Mouse (Mus musculus): ENCODE data around the gene Trabd. TPM values are rescaled to one million over a fixed set of nuclear protein-coding genes. Genes with fewer than 3 reads are reported as not detected.
A peak's percentile ranks its signal among the peaks of the same experiment; 100 is the strongest.

The Trabd gene
- polyA plus RNA-seq, 1 experiment from 2014 or later: 39.6 TPM

- WGBS: 98% methylated on average over 2 of the region's 2 CpGs
- ATAC-seq (ENCODE audit: low read depth): no peak
- Histone ChIP-seq H3K9me3 (no peaks in the 10 kb centered on the region), H3K27ac (replicated peaks) (no peak overlapping the region), H3K27me3 (no peaks in the 10 kb centered on the region), H3K9ac (no peak overlapping the region), H3K4me2 (no peak overlapping the region), H3K36me3 (peaks cover 68% of the 10 kb centered on the region), H3K4me1 (replicated peaks) (peaks cover 13% of the 10 kb centered on the region), H3K4me3 (no peak overlapping the region)
Observed at GRCm38 (mm10) chr15:89084826-89085225, 9.9 kb downstream of the Trabd start.

- peaks cover 24% of the 10 kb centered on the region for H3K4me1 ChIP-seq (replicated peaks)
- peak within 1 kb of the TSS; percentile 98 for H3K9ac ChIP-seq
- H3K4me2 ChIP-seq: peak within 1 kb of the TSS; percentile 88
- H3K27ac ChIP-seq (replicated peaks): peak within 1 kb of the TSS; percentile 82
- no peaks in the 10 kb centered on the region for H3K27me3 ChIP-seq
- peak; percentile 91 for ATAC-seq (ENCODE audit: low read depth)
- 3% methylated on average over 38 of the region's 38 CpGs for WGBS
- H3K4me3 ChIP-seq: peak within 1 kb of the TSS; percentile 97
- H3K9me3 ChIP-seq: no peaks in the 10 kb centered on the region
- H3K36me3 ChIP-seq: peaks cover 62% of the 10 kb centered on the region
Observed at GRCm38 (mm10) chr15:89088607-89089247, 13.8 kb downstream of the Trabd start, which contains the start of gene Selenoo. Gene Selenoo (plus strand): TSS chr15:89089084.

GRCm38 (mm10) chr15:89089248-89090051, 14.5 kb downstream of the Trabd start:
- peak overlapping the region; percentile 97 for H3K4me3 ChIP-seq
- H3K27ac ChIP-seq (replicated peaks): peak overlapping the region; percentile 82
- WGBS: 4% methylated on average over 64 of the region's 68 CpGs
- peaks cover 62% of the 10 kb centered on the region for H3K36me3 ChIP-seq
- peak overlapping the region; percentile 88 for H3K4me2 ChIP-seq
- no peaks in the 10 kb centered on the region for H3K9me3 ChIP-seq
- peak overlapping the region; percentile 98 for H3K9ac ChIP-seq
- peaks cover 24% of the 10 kb centered on the region for H3K4me1 ChIP-seq (replicated peaks)
- ATAC-seq (ENCODE audit: low read depth): peak; percentile 75
- H3K27me3 ChIP-seq: no peaks in the 10 kb centered on the region

GRCm38 (mm10) chr15:89090662-89091061, 15.7 kb downstream of the Trabd start:
- Histone ChIP-seq H3K27ac (replicated peaks) (no peak overlapping the region), H3K9ac (peak overlapping the region; percentile 98), H3K4me3 (no peak overlapping the region; the same call in 1 of the 2 replicates), H3K27me3 (no peaks in the 10 kb centered on the region), H3K4me2 (peak overlapping the region; percentile 88), H3K36me3 (peaks cover 62% of the 10 kb centered on the region), H3K9me3 (no peaks in the 10 kb centered on the region), H3K4me1 (replicated peaks) (peaks cover 24% of the 10 kb centered on the region)
- no peak for ATAC-seq (ENCODE audit: low read depth)
- WGBS: 82% methylated on average over 4 of the region's 4 CpGs

GRCm38 (mm10) chr15:89092181-89092580, 17.3 kb downstream of the Trabd start:
- 84% methylated on average over 5 of the region's 5 CpGs for WGBS
- ATAC-seq (ENCODE audit: low read depth): no peak
- H3K9ac ChIP-seq: no peak overlapping the region

GRCm38 (mm10) chr15:89097450-89097849, 22.5 kb downstream of the Trabd start:
- H3K4me1 ChIP-seq (replicated peaks): no peaks in the 10 kb centered on the region
- peaks cover 100% of the 10 kb centered on the region for H3K36me3 ChIP-seq
- no peaks in the 10 kb centered on the region for H3K27me3 ChIP-seq
- no peaks in the 10 kb centered on the region for H3K9me3 ChIP-seq
- H3K4me2 ChIP-seq: no peak overlapping the region
- no peak overlapping the region for H3K27ac ChIP-seq (replicated peaks)
- WGBS: 93% methylated on average over 5 of the region's 5 CpGs
- no peak overlapping the region for H3K9ac ChIP-seq
- H3K4me3 ChIP-seq: no peak overlapping the region
- no peak for ATAC-seq (ENCODE audit: low read depth)

More at GRCm38 (mm10) chr15:89092181-89092580, 17.3 kb downstream of the Trabd start:
- H3K9me3 ChIP-seq: no peaks in the 10 kb centered on the region
- H3K36me3 ChIP-seq: peaks cover 63% of the 10 kb centered on the region
- H3K27ac ChIP-seq (replicated peaks): no peak overlapping the region
- H3K27me3 ChIP-seq: no peaks in the 10 kb centered on the region
- no peak overlapping the region for H3K4me2 ChIP-seq
- H3K4me1 ChIP-seq (replicated peaks): peaks cover 24% of the 10 kb centered on the region
- H3K4me3 ChIP-seq: no peak overlapping the region

- no peak overlapping the region for H3K4me3 ChIP-seq
- H3K36me3 ChIP-seq: peaks cover 100% of the 10 kb centered on the region
- no peaks in the 10 kb centered on the region for H3K9me3 ChIP-seq
- no peak overlapping the region for H3K27ac ChIP-seq (replicated peaks)
- no peak overlapping the region for H3K4me2 ChIP-seq
- 88% methylated on average over 7 of the region's 7 CpGs for WGBS
- no peaks in the 10 kb centered on the region for H3K27me3 ChIP-seq
- no peaks in the 10 kb centered on the region for H3K4me1 ChIP-seq (replicated peaks)
- no peak overlapping the region for H3K9ac ChIP-seq
- no peak for ATAC-seq (ENCODE audit: low read depth)
Observed at GRCm38 (mm10) chr15:89098616-89099015, 23.7 kb downstream of the Trabd start.

- no peak for ATAC-seq (ENCODE audit: low read depth)
- H3K27me3 ChIP-seq: no peaks in the 10 kb centered on the region
- WGBS: 90% methylated on average over 12 of the region's 12 CpGs
- no peak overlapping the region for H3K4me2 ChIP-seq
- H3K9ac ChIP-seq: no peak overlapping the region
- H3K27ac ChIP-seq (replicated peaks): no peak overlapping the region
- H3K4me3 ChIP-seq: no peak overlapping the region
- no peaks in the 10 kb centered on the region for H3K4me1 ChIP-seq (replicated peaks)
- H3K9me3 ChIP-seq: no peaks in the 10 kb centered on the region
- peaks cover 100% of the 10 kb centered on the region for H3K36me3 ChIP-seq
Observed at GRCm38 (mm10) chr15:89100823-89101222, 25.9 kb downstream of the Trabd start.

- no peak for ATAC-seq (ENCODE audit: low read depth)
- H3K4me3 ChIP-seq: no peak overlapping the region
- no peaks in the 10 kb centered on the region for H3K27me3 ChIP-seq
- peaks cover 100% of the 10 kb centered on the region for H3K36me3 ChIP-seq
- H3K9me3 ChIP-seq: no peaks in the 10 kb centered on the region
- H3K4me2 ChIP-seq: no peak overlapping the region
- no peak overlapping the region for H3K27ac ChIP-seq (replicated peaks)
- WGBS: 85% methylated on average over 5 of the region's 5 CpGs
- no peaks in the 10 kb centered on the region for H3K4me1 ChIP-seq (replicated peaks)
- H3K9ac ChIP-seq: no peak overlapping the region
Observed at GRCm38 (mm10) chr15:89102646-89103045, 27.7 kb downstream of the Trabd start.

GRCm38 (mm10) chr15:89103921-89104320, 29.0 kb downstream of the Trabd start:
- no peak overlapping the region for H3K27ac ChIP-seq (replicated peaks)
- peaks cover 100% of the 10 kb centered on the region for H3K36me3 ChIP-seq
- no peak overlapping the region for H3K4me2 ChIP-seq
- 85% methylated on average over 10 of the region's 10 CpGs for WGBS
- H3K27me3 ChIP-seq: no peaks in the 10 kb centered on the region
- H3K4me3 ChIP-seq: no peak overlapping the region
- H3K9ac ChIP-seq: no peak overlapping the region
- ATAC-seq (ENCODE audit: low read depth): no peak
- no peaks in the 10 kb centered on the region for H3K9me3 ChIP-seq
- no peaks in the 10 kb centered on the region for H3K4me1 ChIP-seq (replicated peaks)

- 95% methylated on average over 8 of the region's 8 CpGs for WGBS
- no peak for ATAC-seq (ENCODE audit: low read depth)
- Histone ChIP-seq H3K4me2 (no peak overlapping the region), H3K9ac (no peak overlapping the region), H3K4me1 (replicated peaks) (no peaks in the 10 kb centered on the region), H3K27ac (replicated peaks) (no peak overlapping the region), H3K4me3 (no peak overlapping the region), H3K36me3 (peaks cover 100% of the 10 kb centered on the region), H3K27me3 (no peaks in the 10 kb centered on the region), H3K9me3 (no peaks in the 10 kb centered on the region)
Observed at GRCm38 (mm10) chr15:89104425-89104824, 29.5 kb downstream of the Trabd start.

- peaks cover 100% of the 10 kb centered on the region for H3K36me3 ChIP-seq
- H3K9me3 ChIP-seq: no peaks in the 10 kb centered on the region
- H3K4me2 ChIP-seq: no peak overlapping the region
- no peak overlapping the region for H3K27ac ChIP-seq (replicated peaks)
- no peaks in the 10 kb centered on the region for H3K4me1 ChIP-seq (replicated peaks)
- no peak for ATAC-seq (ENCODE audit: low read depth)
- H3K27me3 ChIP-seq: no peaks in the 10 kb centered on the region
- H3K9ac ChIP-seq: no peak overlapping the region
- H3K4me3 ChIP-seq: no peak overlapping the region
- 90% methylated on average over 13 of the region's 13 CpGs for WGBS
Observed at GRCm38 (mm10) chr15:89106073-89106472, 31.1 kb downstream of the Trabd start.
